Mouse (Mus musculus): ENCODE measurements around the gene Cdca4.

Cdca4 gene

GRCm38 (mm10) chr12:112829244-112829864, at the start of gene Cdca4:
Gene Cdca4 (minus strand): TSS chr12:112829423.
- DNase-seq (ENCODE audit: low read depth, low spot score): peak; percentile 98

GRCm38 (mm10) chr12:112877607-112878020, 48.4 kb upstream of the Cdca4 start:
- DNase-seq (ENCODE audit: low read depth, low spot score): no peak

- DNase-seq (ENCODE audit: low read depth, low spot score): no peak
Observed at GRCm38 (mm10) chr12:112877073-112877576, 47.9 kb upstream of the Cdca4 start.

GRCm38 (mm10) chr12:112876332-112877072, 47.3 kb upstream of the Cdca4 start:
- DNase-seq (ENCODE audit: low read depth, low spot score): no peak

- peak; percentile 75 for DNase-seq (ENCODE audit: low read depth, low spot score)
Observed at GRCm38 (mm10) chr12:112875225-112876013, 46.2 kb upstream of the Cdca4 start.

GRCm38 (mm10) chr12:112874199-112874598, 45.0 kb upstream of the Cdca4 start:
- no peak for DNase-seq (ENCODE audit: low read depth, low spot score)

GRCm38 (mm10) chr12:112873452-112874190, 44.4 kb upstream of the Cdca4 start:
- DNase-seq (ENCODE audit: low read depth, low spot score): peak; percentile 73

GRCm38 (mm10) chr12:112872991-112873390, 43.8 kb upstream of the Cdca4 start:
- no peak for DNase-seq (ENCODE audit: low read depth, low spot score)

GRCm38 (mm10) chr12:112871272-112871671, 42.0 kb upstream of the Cdca4 start:
- DNase-seq (ENCODE audit: low read depth, low spot score): no peak

GRCm38 (mm10) chr12:112870775-112871174, 41.6 kb upstream of the Cdca4 start:
- DNase-seq (ENCODE audit: low read depth, low spot score): no peak

GRCm38 (mm10) chr12:112869783-112870204, 40.6 kb upstream of the Cdca4 start:
- DNase-seq (ENCODE audit: low read depth, low spot score): no peak

GRCm38 (mm10) chr12:112868178-112869087, 39.2 kb upstream of the Cdca4 start, which contains the start of gene Gpr132:
Gene Gpr132 (minus strand): TSS chr12:112868228.
- DNase-seq (ENCODE audit: low read depth, low spot score): peak; percentile 53

- DNase-seq (ENCODE audit: low read depth, low spot score): peak; percentile 90
Observed at GRCm38 (mm10) chr12:112867106-112867674, 38.0 kb upstream of the Cdca4 start.

- DNase-seq (ENCODE audit: low read depth, low spot score): no peak
Observed at GRCm38 (mm10) chr12:112866467-112867080, 37.4 kb upstream of the Cdca4 start.

GRCm38 (mm10) chr12:112864804-112865203, 35.6 kb upstream of the Cdca4 start:
- DNase-seq (ENCODE audit: low read depth, low spot score): no peak

GRCm38 (mm10) chr12:112861911-112862321, 32.7 kb upstream of the Cdca4 start:
- peak; percentile 76 for DNase-seq (ENCODE audit: low read depth, low spot score)

GRCm38 (mm10) chr12:112860765-112861164, 31.5 kb upstream of the Cdca4 start:
- no peak for DNase-seq (ENCODE audit: low read depth, low spot score)

- DNase-seq (ENCODE audit: low read depth, low spot score): no peak
Observed at GRCm38 (mm10) chr12:112859930-112860329, 30.7 kb upstream of the Cdca4 start.

GRCm38 (mm10) chr12:112858581-112859336, 29.5 kb upstream of the Cdca4 start:
- DNase-seq (ENCODE audit: low read depth, low spot score): no peak
